Mouse (Mus musculus): ENCODE measurements around the gene Adtrp. TPM values are rescaled to one million over a fixed set of nuclear protein-coding genes. Genes with fewer than 3 reads are reported as not detected.

The Adtrp gene
- total and polyA plus RNA-seq, 2 experiments, result 193 to 323 TPM

- Histone ChIP-seq H3K9ac (ENCODE audit: low read depth, low read length) (no peak overlapping the region), H3K4me3 (ENCODE audit: insufficient read depth, low read depth, low read length) (no peak overlapping the region), H3K27me3 (ENCODE audit: control insufficient read depth, insufficient read depth, low read length) (no peaks in the 10 kb centered on the region), H3K4me1 (ENCODE audit: control insufficient read depth, insufficient read depth, low read length) (no peaks in the 10 kb centered on the region), H3K79me2 (ENCODE audit: control insufficient read depth, insufficient read depth, low read length) (no peaks in the 10 kb centered on the region; the same call in 1 of the 2 replicates), H3K27ac (replicated peaks; ENCODE audit: insufficient read depth, low read depth, low read length) (no peak overlapping the region), H3K36me3 (ENCODE audit: control insufficient read depth, insufficient read depth, low read length) (peaks cover 37% of the 10 kb centered on the region)
- no peak for TF ChIP-seq POLR2A (IDR thresholded peaks at IDR 0.05; ENCODE audit: extremely low read depth, insufficient read depth, low read length)
- no peak for TF ChIP-seq CTCF (IDR thresholded peaks at IDR 0.05; ENCODE audit: low read depth, low read length)
- WGBS, result 83% methylated on average over 7 of the region's 7 CpGs
- DNase-seq (ENCODE audit: extremely low read depth, low read depth, low spot score), result no peak
Observed at GRCm38 (mm10) chr13:41805138-41805820, 42.2 kb downstream of the Adtrp start.

GRCm38 (mm10) chr13:41803656-41804265 is 43.7 kb downstream of the Adtrp start:
- H3K79me2 ChIP-seq (ENCODE audit: control insufficient read depth, insufficient read depth, low read length), result no peaks in the 10 kb centered on the region; the same call in 1 of the 2 replicates
- no peak for DNase-seq (ENCODE audit: extremely low read depth, low read depth, low spot score)
- H3K9ac ChIP-seq (ENCODE audit: low read depth, low read length), result no peak overlapping the region
- TF ChIP-seq POLR2A (IDR thresholded peaks at IDR 0.05; ENCODE audit: extremely low read depth, insufficient read depth, low read length) (no peak), CTCF (IDR thresholded peaks at IDR 0.05; ENCODE audit: low read depth, low read length) (no peak)
- no peak overlapping the region for H3K27ac ChIP-seq (replicated peaks; ENCODE audit: insufficient read depth, low read depth, low read length)
- H3K4me1 ChIP-seq (ENCODE audit: control insufficient read depth, insufficient read depth, low read length), result no peaks in the 10 kb centered on the region
- no peaks in the 10 kb centered on the region for H3K27me3 ChIP-seq (ENCODE audit: control insufficient read depth, insufficient read depth, low read length)
- no peak overlapping the region for H3K4me3 ChIP-seq (ENCODE audit: insufficient read depth, low read depth, low read length)
- 77% methylated on average over 8 of the region's 8 CpGs for WGBS
- H3K36me3 ChIP-seq (ENCODE audit: control insufficient read depth, insufficient read depth, low read length), result peaks cover 34% of the 10 kb centered on the region

GRCm38 (mm10) chr13:41801177-41801636 is 46.3 kb downstream of the Adtrp start:
- Histone ChIP-seq H3K4me1 (ENCODE audit: control insufficient read depth, insufficient read depth, low read length) (no peaks in the 10 kb centered on the region), H3K36me3 (ENCODE audit: control insufficient read depth, insufficient read depth, low read length) (peaks cover 24% of the 10 kb centered on the region), H3K9ac (ENCODE audit: low read depth, low read length) (no peak overlapping the region), H3K27me3 (ENCODE audit: control insufficient read depth, insufficient read depth, low read length) (no peaks in the 10 kb centered on the region), H3K4me3 (ENCODE audit: insufficient read depth, low read depth, low read length) (no peak overlapping the region), H3K79me2 (ENCODE audit: control insufficient read depth, insufficient read depth, low read length) (no peaks in the 10 kb centered on the region; the same call in 1 of the 2 replicates), H3K27ac (replicated peaks; ENCODE audit: insufficient read depth, low read depth, low read length) (no peak overlapping the region)
- DNase-seq (ENCODE audit: extremely low read depth, low read depth, low spot score), result no peak
- TF ChIP-seq POLR2A (IDR thresholded peaks at IDR 0.05; ENCODE audit: extremely low read depth, insufficient read depth, low read length), result no peak
- no peak for TF ChIP-seq CTCF (IDR thresholded peaks at IDR 0.05; ENCODE audit: low read depth, low read length)
- WGBS, result 73% methylated on average over 8 of the region's 8 CpGs

- Histone ChIP-seq H3K27me3 (ENCODE audit: control insufficient read depth, insufficient read depth, low read length) (no peaks in the 10 kb centered on the region), H3K27ac (replicated peaks; ENCODE audit: insufficient read depth, low read depth, low read length) (no peak overlapping the region), H3K9ac (ENCODE audit: low read depth, low read length) (no peak overlapping the region), H3K4me3 (ENCODE audit: insufficient read depth, low read depth, low read length) (no peak overlapping the region), H3K4me1 (ENCODE audit: control insufficient read depth, insufficient read depth, low read length) (no peaks in the 10 kb centered on the region), H3K36me3 (ENCODE audit: control insufficient read depth, insufficient read depth, low read length) (peaks cover 6% of the 10 kb centered on the region; the same call in 1 of the 2 replicates), H3K79me2 (ENCODE audit: control insufficient read depth, insufficient read depth, low read length) (no peaks in the 10 kb centered on the region; the same call in 1 of the 2 replicates)
- no peak for DNase-seq (ENCODE audit: extremely low read depth, low read depth, low spot score)
- TF ChIP-seq CTCF (IDR thresholded peaks at IDR 0.05; ENCODE audit: low read depth, low read length), result no peak
- TF ChIP-seq POLR2A (IDR thresholded peaks at IDR 0.05; ENCODE audit: extremely low read depth, insufficient read depth, low read length), result no peak
- 84% methylated on average over 6 of the region's 6 CpGs for WGBS
Observed at GRCm38 (mm10) chr13:41792849-41793248, 54.6 kb downstream of the Adtrp start.

GRCm38 (mm10) chr13:41787863-41788536 is 59.5 kb downstream of the Adtrp start:
- no peak overlapping the region for H3K9ac ChIP-seq (ENCODE audit: low read depth, low read length)
- H3K4me1 ChIP-seq (ENCODE audit: control insufficient read depth, insufficient read depth, low read length), result no peaks in the 10 kb centered on the region
- no peak for TF ChIP-seq CTCF (IDR thresholded peaks at IDR 0.05; ENCODE audit: low read depth, low read length)
- TF ChIP-seq POLR2A (IDR thresholded peaks at IDR 0.05; ENCODE audit: extremely low read depth, insufficient read depth, low read length), result no peak
- WGBS, result 79% methylated on average over 2 of the region's 2 CpGs
- H3K27ac ChIP-seq (replicated peaks; ENCODE audit: insufficient read depth, low read depth, low read length), result no peak overlapping the region
- no peaks in the 10 kb centered on the region for H3K27me3 ChIP-seq (ENCODE audit: control insufficient read depth, insufficient read depth, low read length)
- peaks cover 6% of the 10 kb centered on the region; the same call in 1 of the 2 replicates for H3K36me3 ChIP-seq (ENCODE audit: control insufficient read depth, insufficient read depth, low read length)
- peaks cover 4% of the 10 kb centered on the region; the same call in 1 of the 2 replicates for H3K79me2 ChIP-seq (ENCODE audit: control insufficient read depth, insufficient read depth, low read length)
- no peak for DNase-seq (ENCODE audit: extremely low read depth, low read depth, low spot score)
- no peak overlapping the region for H3K4me3 ChIP-seq (ENCODE audit: insufficient read depth, low read depth, low read length)

Data from liver, adult 2 months (tissue).